Mouse (Mus musculus): ENCODE measurements around the gene Rasgef1b. TPM values are rescaled to one million over a fixed set of nuclear protein-coding genes. Genes with fewer than 3 reads are reported as not detected.

Rasgef1b gene
- polyA plus RNA-seq, 1 experiment from 2014 or later = 28.6 TPM

GRCm38 (mm10) chr5:99236431-99236830, 492.4 kb downstream of the Rasgef1b start:
- ATAC-seq (ENCODE audit: low FRiP score) (no peak), DNase-seq (ENCODE audit: low spot score, missing footprints) (no peak)
- H3K4me3 ChIP-seq (ENCODE audit: low read depth, low read length) = no peak overlapping the region
- H3K9me3 ChIP-seq (ENCODE audit: control insufficient read depth, low read length) = no peaks in the 10 kb centered on the region
- no peaks in the 10 kb centered on the region for H3K27me3 ChIP-seq (ENCODE audit: control insufficient read depth, insufficient read depth, low read length)
- H3K4me1 ChIP-seq (ENCODE audit: control insufficient read depth, insufficient read depth, low read length) = no peaks in the 10 kb centered on the region
- H3K36me3 ChIP-seq (ENCODE audit: control insufficient read depth, insufficient read depth, low read length) = peaks cover 6% of the 10 kb centered on the region; the same call in 1 of the 2 replicates
- no peak overlapping the region for H3K9ac ChIP-seq (ENCODE audit: low read length)
- no peak overlapping the region for H3K27ac ChIP-seq (ENCODE audit: low read depth, low read length)
- WGBS = 87% methylated on average over 4 of the region's 4 CpGs
- no peak overlapping the region for H3K4me2 ChIP-seq

- Histone ChIP-seq H3K27me3 (ENCODE audit: control insufficient read depth, insufficient read depth, low read length) (no peaks in the 10 kb centered on the region), H3K9me3 (ENCODE audit: control insufficient read depth, low read length) (no peaks in the 10 kb centered on the region), H3K4me3 (ENCODE audit: low read depth, low read length) (no peak overlapping the region), H3K4me1 (ENCODE audit: control insufficient read depth, insufficient read depth, low read length) (no peaks in the 10 kb centered on the region), H3K36me3 (ENCODE audit: control insufficient read depth, insufficient read depth, low read length) (peaks cover 6% of the 10 kb centered on the region; the same call in 1 of the 2 replicates), H3K27ac (ENCODE audit: low read depth, low read length) (no peak overlapping the region), H3K4me2 (no peak overlapping the region), H3K9ac (ENCODE audit: low read length) (no peak overlapping the region)
- 94% methylated on average over 17 of the region's 17 CpGs for WGBS
- DNase-seq (ENCODE audit: low spot score, missing footprints) (no peak), ATAC-seq (ENCODE audit: low FRiP score) (no peak)
These were observed 494.6 kb downstream of the Rasgef1b start for GRCm38 (mm10) chr5:99234275-99234674.

DNA sequence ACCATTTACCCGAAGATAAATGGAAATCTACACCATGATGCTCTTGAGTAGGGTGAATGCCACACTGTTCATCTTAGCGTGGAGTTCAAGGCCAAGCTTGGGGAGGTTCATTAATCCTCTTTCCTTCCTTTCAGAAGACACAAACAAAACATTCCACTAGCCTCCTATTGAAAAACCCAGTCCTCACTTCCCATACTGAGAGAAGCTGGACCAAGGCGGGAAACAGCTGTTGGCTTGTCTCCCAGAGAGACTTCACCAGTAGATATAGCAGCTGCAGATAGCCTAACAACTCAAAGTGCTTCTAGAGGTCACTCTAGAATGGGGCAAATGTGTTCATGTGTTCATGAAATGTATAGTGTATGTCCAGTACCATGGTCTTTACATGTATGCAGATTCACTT, 495.7 kb downstream of the Rasgef1b start:
- WGBS = 73% methylated on average over 3 of the region's 3 CpGs
- ATAC-seq (ENCODE audit: low FRiP score) = no peak

GRCm38 (mm10) chr5:99232410-99232809, 496.5 kb downstream of the Rasgef1b start:
- Histone ChIP-seq H3K9ac (ENCODE audit: low read length) (no peak overlapping the region), H3K4me3 (ENCODE audit: low read depth, low read length) (no peak overlapping the region), H3K36me3 (ENCODE audit: control insufficient read depth, insufficient read depth, low read length) (peaks cover 6% of the 10 kb centered on the region; the same call in 1 of the 2 replicates), H3K27me3 (ENCODE audit: control insufficient read depth, insufficient read depth, low read length) (no peaks in the 10 kb centered on the region), H3K27ac (ENCODE audit: low read depth, low read length) (no peak overlapping the region), H3K9me3 (ENCODE audit: control insufficient read depth, low read length) (no peaks in the 10 kb centered on the region), H3K4me1 (ENCODE audit: control insufficient read depth, insufficient read depth, low read length) (no peaks in the 10 kb centered on the region), H3K4me2 (no peak overlapping the region)
- 90% methylated on average over 8 of the region's 8 CpGs for WGBS
- DNase-seq (ENCODE audit: low spot score, missing footprints) (peak; percentile 62), ATAC-seq (ENCODE audit: low FRiP score) (no peak)

More for the DNA sequence above, 495.7 kb downstream of the Rasgef1b start:
- Histone ChIP-seq H3K9ac (ENCODE audit: low read length) (no peak overlapping the region), H3K36me3 (ENCODE audit: control insufficient read depth, insufficient read depth, low read length) (peaks cover 6% of the 10 kb centered on the region; the same call in 1 of the 2 replicates), H3K27ac (ENCODE audit: low read depth, low read length) (no peak overlapping the region), H3K4me1 (ENCODE audit: control insufficient read depth, insufficient read depth, low read length) (no peaks in the 10 kb centered on the region), H3K27me3 (ENCODE audit: control insufficient read depth, insufficient read depth, low read length) (no peaks in the 10 kb centered on the region), H3K9me3 (ENCODE audit: control insufficient read depth, low read length) (no peaks in the 10 kb centered on the region), H3K4me2 (no peak overlapping the region), H3K4me3 (ENCODE audit: low read depth, low read length) (no peak overlapping the region)
- no peak for DNase-seq (ENCODE audit: low spot score, missing footprints)

GRCm38 (mm10) chr5:99230476-99230875, 498.4 kb downstream of the Rasgef1b start:
- WGBS = 91% methylated on average over 7 of the region's 7 CpGs
- Histone ChIP-seq H3K27ac (ENCODE audit: low read depth, low read length) (no peak overlapping the region), H3K9me3 (ENCODE audit: control insufficient read depth, low read length) (no peaks in the 10 kb centered on the region), H3K4me2 (no peak overlapping the region), H3K27me3 (ENCODE audit: control insufficient read depth, insufficient read depth, low read length) (no peaks in the 10 kb centered on the region), H3K4me3 (ENCODE audit: low read depth, low read length) (no peak overlapping the region), H3K9ac (ENCODE audit: low read length) (no peak overlapping the region), H3K4me1 (ENCODE audit: control insufficient read depth, insufficient read depth, low read length) (no peaks in the 10 kb centered on the region), H3K36me3 (ENCODE audit: control insufficient read depth, insufficient read depth, low read length) (peaks cover 6% of the 10 kb centered on the region; the same call in 1 of the 2 replicates)
- peak; percentile 69 for DNase-seq (ENCODE audit: low spot score, missing footprints)
- ATAC-seq (ENCODE audit: low FRiP score) = no peak

GRCm38 (mm10) chr5:99227361-99227760, 501.5 kb downstream of the Rasgef1b start:
- Histone ChIP-seq H3K27ac (ENCODE audit: low read depth, low read length) (no peak overlapping the region), H3K27me3 (ENCODE audit: control insufficient read depth, insufficient read depth, low read length) (no peaks in the 10 kb centered on the region), H3K9ac (ENCODE audit: low read length) (no peak overlapping the region), H3K36me3 (ENCODE audit: control insufficient read depth, insufficient read depth, low read length) (peaks cover 2% of the 10 kb centered on the region; the same call in 1 of the 2 replicates), H3K9me3 (ENCODE audit: control insufficient read depth, low read length) (no peaks in the 10 kb centered on the region), H3K4me2 (no peak overlapping the region), H3K4me3 (ENCODE audit: low read depth, low read length) (no peak overlapping the region), H3K4me1 (ENCODE audit: control insufficient read depth, insufficient read depth, low read length) (no peaks in the 10 kb centered on the region)
- ATAC-seq (ENCODE audit: low FRiP score) (no peak), DNase-seq (ENCODE audit: low spot score, missing footprints) (peak; percentile 70)
- WGBS = 71% methylated on average over 4 of the region's 4 CpGs

- Histone ChIP-seq H3K36me3 (ENCODE audit: control insufficient read depth, insufficient read depth, low read length) (peaks cover 15% of the 10 kb centered on the region; the same call in 1 of the 2 replicates), H3K27me3 (ENCODE audit: control insufficient read depth, insufficient read depth, low read length) (no peaks in the 10 kb centered on the region), H3K4me3 (ENCODE audit: low read depth, low read length) (no peak overlapping the region), H3K9ac (ENCODE audit: low read length) (no peak overlapping the region), H3K27ac (ENCODE audit: low read depth, low read length) (no peak overlapping the region), H3K4me1 (ENCODE audit: control insufficient read depth, insufficient read depth, low read length) (no peaks in the 10 kb centered on the region), H3K4me2 (no peak overlapping the region), H3K9me3 (ENCODE audit: control insufficient read depth, low read length) (no peaks in the 10 kb centered on the region)
- DNase-seq (ENCODE audit: low spot score, missing footprints) = peak; percentile 80
- no peak for ATAC-seq (ENCODE audit: low FRiP score)
- WGBS = 69% methylated on average over 5 of the region's 5 CpGs
These were observed 504.3 kb downstream of the Rasgef1b start for GRCm38 (mm10) chr5:99224571-99225011.

DNA sequence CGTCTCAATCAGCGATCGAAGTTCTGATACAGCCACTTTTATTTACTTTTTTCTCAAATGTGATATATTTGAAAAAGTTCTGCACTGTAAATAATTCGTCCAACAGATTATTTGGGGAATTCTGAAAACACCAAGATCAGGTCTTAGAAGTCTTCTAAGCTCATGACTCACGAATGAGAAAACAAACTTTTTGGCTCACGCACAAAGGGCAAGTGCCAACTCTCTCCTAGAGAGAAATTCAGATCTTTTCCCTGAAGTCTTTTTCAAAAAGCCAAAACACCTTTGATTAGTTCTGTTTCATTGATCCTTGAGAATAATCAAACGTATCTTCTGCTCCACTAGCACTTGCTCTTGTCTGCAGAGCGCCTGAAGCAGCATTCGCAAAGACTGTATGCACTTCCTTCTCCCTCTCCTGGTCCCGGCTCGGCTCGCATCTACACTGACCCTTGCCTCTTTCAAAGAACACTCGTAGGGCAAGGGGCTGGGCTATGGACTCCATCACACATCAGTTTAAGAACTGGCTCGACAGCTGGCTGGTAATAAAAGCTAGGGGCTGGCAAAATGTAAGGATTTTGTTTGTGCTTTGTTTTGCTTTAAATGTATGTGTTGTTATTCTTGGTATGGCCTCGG, 504.9 kb downstream of the Rasgef1b start:
- no peaks in the 10 kb centered on the region for H3K9me3 ChIP-seq (ENCODE audit: control insufficient read depth, low read length)
- H3K4me3 ChIP-seq (ENCODE audit: low read depth, low read length) = no peak overlapping the region
- H3K9ac ChIP-seq (ENCODE audit: low read length) = no peak overlapping the region
- no peak for ATAC-seq (ENCODE audit: low FRiP score)
- 71% methylated on average over 15 of the region's 15 CpGs for WGBS
- no peak overlapping the region for H3K4me2 ChIP-seq
- peaks cover 15% of the 10 kb centered on the region; the same call in 1 of the 2 replicates for H3K36me3 ChIP-seq (ENCODE audit: control insufficient read depth, insufficient read depth, low read length)
- H3K27me3 ChIP-seq (ENCODE audit: control insufficient read depth, insufficient read depth, low read length) = no peaks in the 10 kb centered on the region
- DNase-seq (ENCODE audit: low spot score, missing footprints) = peak; percentile 8
- no peaks in the 10 kb centered on the region for H3K4me1 ChIP-seq (ENCODE audit: control insufficient read depth, insufficient read depth, low read length)
- no peak overlapping the region for H3K27ac ChIP-seq (ENCODE audit: low read depth, low read length)

DNA sequence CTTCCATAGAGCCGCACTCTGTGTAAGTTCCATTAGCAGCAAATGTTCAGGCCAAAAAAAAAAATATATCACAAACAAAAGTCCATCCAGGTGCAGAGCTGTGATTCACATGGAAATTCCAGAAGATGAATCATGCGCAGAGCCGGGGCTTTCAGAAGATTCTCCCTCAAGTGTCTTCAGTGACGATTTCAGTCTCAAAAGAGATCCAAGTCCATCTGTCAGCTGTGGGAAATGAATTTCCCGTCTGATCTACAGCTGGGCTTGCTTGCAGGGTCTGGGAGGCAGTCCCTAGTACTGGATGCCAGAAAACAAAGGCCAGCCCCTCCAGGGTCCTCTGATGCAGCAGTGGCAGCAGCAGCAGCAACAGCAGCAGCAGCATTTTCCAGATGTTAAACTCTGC, 510.5 kb downstream of the Rasgef1b start:
- Histone ChIP-seq H3K4me2 (no peak overlapping the region), H3K9me3 (ENCODE audit: control insufficient read depth, low read length) (no peaks in the 10 kb centered on the region), H3K27me3 (ENCODE audit: control insufficient read depth, insufficient read depth, low read length) (no peaks in the 10 kb centered on the region), H3K4me1 (ENCODE audit: control insufficient read depth, insufficient read depth, low read length) (no peaks in the 10 kb centered on the region), H3K36me3 (ENCODE audit: control insufficient read depth, insufficient read depth, low read length) (peaks cover 17% of the 10 kb centered on the region; the same call in 1 of the 2 replicates), H3K27ac (ENCODE audit: low read depth, low read length) (no peak overlapping the region), H3K9ac (ENCODE audit: low read length) (no peak overlapping the region), H3K4me3 (ENCODE audit: low read depth, low read length) (no peak overlapping the region)
- 79% methylated on average over 5 of the region's 5 CpGs for WGBS
- ATAC-seq (ENCODE audit: low FRiP score) = no peak
- DNase-seq (ENCODE audit: low spot score, missing footprints) = peak; percentile 35

Measured in midbrain, embryonic 11.5 days (tissue).